Mouse (Mus musculus) liver, adult 2 months (tissue): ENCODE results near the gene Psmd13.

Experiments used
- CTCF ChIP-seq: fragments of 200-500 bp; IDR thresholded peaks from 2 replicates; pipeline ENCODE4 v1.5.1; 2011; ENCODE audit warnings: low read depth, low read length, control low read depth
- POLR2A ChIP-seq: fragments of 200-500 bp; IDR thresholded peaks from 2 replicates; pipeline ENCODE4 v1.6.1; 2011; ENCODE audit warnings: low read length, control low read depth; ENCODE audit not compliant: insufficient read depth; ENCODE audit errors: extremely low read depth

DNA sequence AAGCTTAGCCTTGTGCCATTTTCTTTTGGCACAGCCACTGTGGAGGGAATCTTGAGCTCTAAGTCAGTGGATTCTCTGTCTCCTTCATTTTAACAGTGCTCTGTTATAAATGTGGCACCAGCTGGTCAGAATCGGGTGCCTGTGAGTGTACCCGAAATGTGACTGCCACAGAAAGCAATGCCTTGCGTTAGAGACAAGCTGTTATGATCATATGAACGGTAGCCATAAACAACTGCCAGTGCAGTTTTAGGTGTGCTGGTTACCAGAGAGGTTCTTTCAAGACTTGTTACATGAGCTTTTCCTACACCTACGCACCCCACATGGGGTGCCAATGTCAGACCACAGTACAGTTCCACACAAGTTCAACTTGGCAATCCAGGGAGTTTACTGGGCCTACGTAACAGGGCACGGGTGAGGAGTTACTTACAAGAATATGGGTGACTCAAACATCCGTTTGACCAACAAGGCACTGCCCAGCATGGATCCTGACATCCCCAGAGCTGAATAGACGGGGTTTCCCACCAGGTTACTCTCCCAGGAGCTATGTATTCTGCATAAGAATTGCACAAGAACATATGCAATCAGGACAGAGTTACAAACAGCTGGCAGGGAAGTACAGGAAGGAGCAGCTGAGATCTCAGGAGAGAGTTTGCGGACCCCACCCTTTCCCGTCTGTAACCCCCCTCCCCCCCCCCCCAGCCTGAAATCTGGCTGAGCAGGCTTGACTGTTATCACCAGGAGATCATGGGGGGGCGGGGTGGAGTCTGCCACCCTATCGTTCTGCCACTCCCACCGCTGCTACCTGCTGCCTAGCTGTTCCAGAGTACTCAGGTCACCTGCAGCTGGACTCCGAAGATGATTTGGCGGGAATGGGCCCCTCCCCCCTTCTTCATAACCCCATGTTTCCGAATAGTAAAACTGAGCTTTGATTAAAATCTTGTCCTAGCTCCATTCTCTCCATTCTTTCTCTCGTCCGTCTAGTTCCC lies 40.7 kb upstream of the Psmd13 start:
- no peak for TF ChIP-seq CTCF
- TF ChIP-seq POLR2A = no peak
